Mouse (Mus musculus): Measurements from ENCODE around the gene Ung.

Ung gene

DNA sequence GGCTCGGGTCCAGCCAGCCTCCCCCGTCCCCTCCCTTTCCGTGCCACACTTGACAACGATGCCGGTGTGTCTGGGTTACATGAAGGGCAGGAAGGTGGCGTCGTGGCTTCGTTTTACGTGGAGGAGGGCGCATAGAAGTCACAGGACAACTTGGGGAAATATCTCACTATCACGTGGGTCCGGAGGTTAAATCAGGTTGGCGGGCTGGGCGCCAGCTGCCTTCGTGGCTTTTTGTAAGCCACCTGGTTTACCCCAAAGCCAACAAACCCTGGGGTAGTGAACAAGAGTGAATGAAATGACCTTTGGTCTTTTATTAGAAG lies 1.3 kb downstream of the Ung start:
- DNase-seq, result no peak

DNA sequence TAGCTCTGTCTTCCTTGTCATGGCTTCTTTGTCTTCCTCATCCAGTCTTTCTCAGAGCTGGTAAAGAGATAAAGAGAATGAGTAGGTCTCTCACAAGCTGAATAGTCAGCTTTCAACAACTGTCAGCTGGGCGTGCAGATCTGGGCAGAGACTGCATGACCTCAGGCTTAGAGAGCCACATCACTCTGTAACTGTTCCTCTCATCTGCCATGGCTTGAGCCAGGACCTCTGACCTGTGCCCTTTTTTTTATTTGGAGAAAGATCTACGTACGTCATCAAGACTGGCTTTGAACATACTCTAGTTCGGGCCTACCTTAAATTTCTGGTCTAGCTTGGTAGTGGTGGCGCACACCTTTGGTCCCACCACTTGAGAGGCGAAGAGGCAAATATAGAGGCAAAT lies 2.7 kb downstream of the Ung start:
- DNase-seq, result no peak

DNA sequence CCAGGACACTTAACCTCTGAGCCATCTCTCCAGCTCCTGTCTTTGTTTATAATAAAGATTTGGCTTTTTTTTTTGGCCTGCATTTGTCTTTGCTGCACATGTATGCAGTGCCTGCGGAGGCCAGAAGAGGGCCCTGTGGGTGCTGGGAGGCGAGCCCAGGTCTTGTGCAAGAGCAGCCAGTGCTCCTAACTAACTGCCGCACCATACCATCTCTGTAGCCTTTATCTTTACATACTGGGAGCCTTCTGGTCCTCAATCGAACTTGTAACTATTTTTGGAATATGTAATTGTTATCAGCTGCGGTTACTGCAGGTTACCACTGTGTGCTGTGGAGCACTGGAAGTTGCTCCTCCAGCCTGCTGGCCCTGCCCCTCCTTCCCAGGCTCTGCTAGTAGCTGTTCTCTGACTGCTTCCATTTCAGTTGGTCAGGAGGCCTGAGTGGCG lies 3.9 kb downstream of the Ung start:
- DNase-seq, result no peak

DNA sequence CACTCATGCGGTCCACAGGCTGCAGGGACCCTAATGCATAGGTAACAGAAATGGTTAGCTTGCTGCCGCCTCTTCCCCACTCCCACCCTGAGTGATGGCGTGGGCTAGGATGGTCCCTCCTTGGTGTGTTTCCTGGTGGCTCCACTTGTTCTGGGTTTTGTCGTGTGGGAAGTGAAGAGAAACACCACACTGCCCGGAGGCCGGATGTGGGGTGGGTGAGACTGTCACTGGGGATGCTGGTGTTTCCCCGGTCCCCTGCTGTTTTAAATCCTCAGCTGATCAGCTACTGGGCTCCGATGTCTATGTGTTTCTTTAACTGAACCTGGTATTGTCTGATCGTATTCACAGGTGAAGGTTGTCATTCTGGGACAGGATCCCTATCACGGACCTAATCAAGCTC lies 5.3 kb downstream of the Ung start:
- DNase-seq, result no peak

DNA sequence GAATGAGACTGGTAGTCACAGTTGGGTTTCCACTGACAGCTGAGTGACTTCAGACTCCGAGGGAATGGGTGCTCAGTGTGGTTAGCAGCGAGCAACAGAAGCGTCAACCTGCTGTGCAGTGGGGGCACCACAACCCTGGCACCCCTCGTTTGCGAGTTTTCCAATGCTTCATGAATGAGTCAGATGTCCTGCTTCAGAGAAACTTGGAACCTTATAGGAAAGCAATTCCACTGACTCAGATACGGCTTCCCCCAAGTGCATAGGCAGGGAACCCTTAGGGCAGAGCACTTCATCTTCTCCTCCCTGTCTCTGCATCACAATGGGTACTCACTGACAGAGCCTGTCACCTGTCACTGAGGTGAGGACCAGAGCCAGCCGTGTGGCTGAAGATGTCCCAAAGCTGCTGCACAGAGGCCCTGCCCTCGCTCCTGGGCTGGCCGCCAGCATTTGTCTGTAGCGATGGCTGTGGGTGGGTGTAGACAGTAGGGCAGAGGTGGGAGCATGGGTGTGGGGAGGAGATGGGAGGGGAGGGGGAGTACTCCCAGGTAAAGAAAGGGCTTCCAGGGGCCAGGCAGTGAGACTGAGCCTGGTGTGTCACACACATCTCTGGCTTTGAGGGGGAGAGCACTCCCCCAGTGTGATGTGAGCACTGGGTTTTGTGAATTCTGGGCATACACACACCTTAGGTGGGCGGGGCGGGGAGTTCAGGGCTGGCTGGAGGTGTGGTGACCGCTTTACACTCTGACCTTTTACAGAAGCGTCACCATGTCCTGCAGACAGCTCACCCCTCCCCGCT lies 7.5 kb downstream of the Ung start:
- DNase-seq, result no peak

DNA sequence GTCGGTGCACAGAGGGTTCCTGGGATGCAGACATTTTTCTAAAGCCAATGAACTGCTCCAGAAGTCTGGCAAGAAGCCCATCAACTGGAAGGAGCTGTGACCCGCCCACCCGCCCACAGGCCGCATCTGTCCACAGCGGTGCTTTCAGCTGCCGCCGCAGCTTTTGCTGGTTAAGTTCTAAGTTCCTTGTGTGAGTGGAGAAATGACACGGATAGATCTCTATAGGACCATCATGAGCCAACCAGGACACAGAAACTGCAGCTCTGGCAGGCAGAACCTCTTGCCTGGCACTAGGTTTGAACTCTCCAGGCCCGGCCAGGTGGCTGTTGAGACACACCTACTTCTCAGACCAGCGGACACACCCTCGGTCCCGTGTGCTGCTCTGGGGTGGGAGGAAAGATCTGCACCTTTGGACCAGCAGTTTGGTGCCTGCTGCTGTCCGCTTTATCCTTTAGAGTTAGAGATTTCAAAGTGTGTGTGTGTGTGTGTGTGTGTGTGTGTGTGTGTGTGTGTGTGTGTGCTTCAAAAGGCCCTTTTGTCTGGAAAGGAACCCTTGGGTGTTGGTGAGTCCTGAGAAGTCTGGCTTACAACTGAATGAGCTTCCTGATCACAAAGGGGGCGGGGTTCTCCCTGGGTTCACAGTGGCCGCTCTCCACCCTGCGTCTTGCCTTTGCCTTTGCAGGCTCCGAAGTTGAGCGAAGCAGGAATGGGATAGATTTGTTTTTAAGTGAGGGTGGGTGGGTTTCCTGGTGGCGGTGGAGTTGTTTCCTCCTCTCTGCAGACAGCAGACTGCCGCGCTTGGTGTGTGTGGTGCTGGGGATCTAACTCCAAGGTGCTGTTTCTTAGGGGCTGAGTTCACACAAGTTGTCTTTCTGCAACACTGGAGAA lies 8.3 kb downstream of the Ung start:
- DNase-seq, result no peak

DNA sequence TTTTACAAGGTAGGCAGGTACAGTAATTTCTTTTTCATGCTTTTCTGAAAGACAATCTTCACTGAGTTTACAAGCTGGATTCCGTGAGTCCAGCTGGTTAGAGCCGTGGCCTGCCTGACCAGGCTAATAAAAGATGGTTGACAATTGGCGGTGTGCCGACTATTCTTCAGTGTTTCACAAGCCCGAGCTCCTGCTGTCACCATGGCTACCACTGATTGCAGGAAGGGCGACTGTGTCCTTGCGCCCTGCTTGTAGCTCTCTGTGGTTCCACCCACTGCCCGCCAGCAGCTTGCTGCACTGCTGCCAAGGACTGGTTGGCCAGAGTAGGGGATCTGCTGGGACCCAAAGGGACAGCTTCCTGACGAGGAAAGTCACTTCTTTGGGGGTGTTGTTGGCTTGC lies 9.0 kb downstream of the Ung start:
- peak; percentile 88 for DNase-seq

DNA sequence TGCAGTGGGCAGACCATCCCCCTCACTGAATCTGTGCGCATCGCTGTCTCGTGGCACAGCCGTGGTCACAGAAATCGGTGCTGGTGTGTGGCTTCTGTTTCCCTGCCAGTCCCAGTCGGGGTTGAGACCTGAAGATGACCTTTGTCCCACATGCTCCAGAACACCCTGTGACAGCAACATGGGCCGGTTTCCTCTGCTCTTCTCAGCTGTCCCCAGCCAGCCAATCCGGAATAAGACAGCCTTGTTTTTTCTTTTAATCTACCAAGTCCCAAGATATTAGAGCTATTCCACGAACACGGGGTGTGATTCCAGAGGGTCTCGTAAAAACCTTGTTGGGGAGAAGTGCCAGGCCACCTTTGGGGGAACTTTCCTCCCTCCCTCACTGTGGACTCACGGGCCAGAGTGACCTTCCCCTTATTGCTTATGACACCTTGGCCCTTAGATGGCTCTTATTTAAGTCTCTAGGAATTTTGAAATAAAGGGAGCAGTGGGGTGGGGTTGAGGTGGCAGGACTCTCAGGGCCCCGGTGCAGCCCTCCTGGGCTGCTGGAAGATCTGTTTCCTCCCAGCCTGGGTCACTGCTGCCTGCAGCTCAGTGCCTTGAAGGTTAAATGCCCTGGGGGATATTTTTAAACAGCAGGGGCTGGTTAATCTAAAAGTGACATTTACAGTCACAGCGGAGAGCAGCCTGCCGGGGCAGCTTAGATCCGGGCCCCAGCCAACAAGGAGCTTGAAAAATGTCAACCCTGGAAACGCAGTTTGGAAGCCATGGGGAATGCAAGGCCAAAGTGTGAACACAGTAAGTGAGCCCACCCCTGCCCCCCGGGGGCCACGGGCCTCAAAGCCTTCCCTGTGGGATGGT lies 16.1 kb downstream of the Ung start, which contains the start of gene Acacb:
Gene Acacb, plus strand, starts transcription at position 508 of the 861 bp plus-strand sequence.
- DNase-seq, result no peak

DNA sequence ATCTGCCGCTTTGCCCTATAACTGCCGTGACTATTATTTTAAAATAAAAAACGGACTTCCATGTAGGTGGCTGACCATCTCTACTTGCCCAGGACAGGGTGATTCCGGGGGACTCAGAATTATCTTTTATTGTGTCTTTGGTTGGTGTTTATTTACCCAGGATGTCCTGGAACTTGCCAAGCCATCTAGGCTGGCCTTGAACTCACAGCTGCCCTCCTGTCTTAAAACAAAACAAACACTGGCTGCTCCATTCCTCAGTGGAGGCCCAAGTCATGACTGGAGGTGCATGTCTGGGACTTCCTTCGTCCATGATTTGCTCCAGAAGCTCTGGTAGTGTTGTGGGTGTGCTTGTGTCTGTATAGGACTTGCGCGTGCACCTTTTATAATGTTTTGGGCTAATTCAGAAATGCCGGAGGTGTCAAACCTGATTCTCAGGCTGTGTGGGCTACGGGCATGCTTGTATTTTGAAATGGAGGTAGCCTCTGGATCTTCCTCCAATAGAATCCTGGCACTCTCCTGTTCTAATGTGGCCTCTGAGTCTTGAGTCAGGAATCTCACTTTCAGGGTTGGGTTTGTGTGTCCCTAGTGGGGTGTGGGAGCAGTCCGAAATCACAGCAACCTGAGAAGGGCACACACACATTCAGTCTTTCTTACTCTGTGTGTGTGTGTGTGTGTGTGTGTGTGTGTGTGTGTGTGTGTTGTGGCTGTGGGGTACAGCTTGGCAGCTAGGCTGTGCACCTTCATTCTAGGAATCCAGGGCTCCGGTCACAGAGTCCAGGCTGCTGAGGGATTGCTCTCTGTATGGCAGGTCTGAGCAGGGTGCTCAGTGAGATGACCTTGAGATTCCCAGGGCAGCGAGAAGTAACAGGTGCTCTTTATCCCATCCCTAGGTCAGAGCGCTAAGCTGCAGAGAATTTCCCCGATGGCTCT lies 17.1 kb downstream of the Ung start:
- no peak for DNase-seq

DNA sequence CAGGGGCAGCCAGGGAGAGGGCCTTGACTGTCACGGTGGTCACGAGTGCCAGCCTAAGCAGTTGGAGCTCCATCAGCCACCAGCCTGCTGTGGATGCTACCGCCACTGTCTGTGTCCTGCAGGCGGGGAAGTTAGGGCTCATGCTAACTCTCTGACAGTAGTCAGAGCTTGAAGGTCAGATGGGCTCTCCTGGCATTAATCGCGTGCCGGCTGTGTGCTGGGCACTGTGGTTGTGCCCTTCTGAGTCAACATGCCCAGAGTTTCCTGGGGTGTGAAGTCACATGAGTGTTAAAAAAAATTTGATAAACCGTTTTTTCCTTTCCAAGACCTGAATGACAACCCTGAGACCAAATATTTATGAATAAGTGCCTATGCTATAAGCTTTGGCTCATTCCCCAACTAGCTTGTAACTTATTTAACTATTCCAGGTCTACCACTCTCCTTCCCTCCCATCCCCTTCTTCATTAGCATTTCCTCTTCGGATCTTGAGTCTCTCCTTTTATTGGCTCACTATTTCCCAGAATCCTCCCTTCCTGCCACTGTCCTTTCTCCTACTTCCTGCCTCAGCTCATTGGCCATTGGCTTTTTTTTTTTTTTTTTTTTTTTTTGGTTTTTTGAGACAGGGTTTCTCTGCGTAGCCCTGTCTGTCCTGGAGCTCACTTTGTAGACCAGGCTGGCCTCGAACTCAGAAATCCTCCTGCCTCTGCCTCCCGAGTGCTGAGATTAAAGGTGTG lies 22.3 kb downstream of the Ung start:
- no peak for DNase-seq

DNA sequence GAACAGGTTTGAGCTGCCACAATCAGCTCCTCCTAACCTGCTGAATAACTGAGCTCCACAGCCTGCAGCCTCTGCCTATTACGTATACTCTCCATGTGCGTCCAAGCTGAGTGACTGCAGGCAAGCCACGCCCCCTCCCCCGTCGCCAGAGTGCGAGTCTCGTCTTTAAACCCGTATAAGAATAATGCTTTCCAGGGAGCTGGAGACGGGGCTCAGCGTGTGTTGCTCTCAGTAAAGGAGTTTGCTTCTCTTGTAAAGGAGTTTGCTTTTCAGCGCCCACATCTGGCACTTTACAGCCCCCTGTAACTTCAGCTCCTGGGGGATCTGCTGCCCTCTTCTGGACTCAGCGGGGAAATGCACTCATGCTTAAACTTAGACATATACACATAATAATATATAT lies 23.3 kb downstream of the Ung start:
- no peak for DNase-seq

DNA sequence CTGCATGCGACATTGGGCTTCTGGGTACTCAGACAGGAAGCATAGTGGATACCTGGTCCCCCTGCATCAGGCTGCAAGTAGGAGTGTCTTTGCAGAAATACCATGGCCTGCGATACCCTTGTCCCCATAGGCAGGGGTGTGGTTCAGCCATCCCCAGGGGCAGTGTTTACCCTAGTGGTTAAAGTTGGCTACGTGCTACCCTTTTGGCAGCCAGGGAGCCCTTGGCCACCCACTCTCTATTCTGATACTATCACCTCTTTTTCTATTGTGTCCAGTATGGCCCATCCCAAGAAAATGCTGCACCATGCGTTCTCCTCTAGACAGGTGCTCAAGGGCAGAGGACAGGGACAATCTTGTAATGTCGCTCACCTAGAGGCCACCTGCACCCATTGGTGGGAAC lies 24.6 kb downstream of the Ung start:
- no peak for DNase-seq

DNA sequence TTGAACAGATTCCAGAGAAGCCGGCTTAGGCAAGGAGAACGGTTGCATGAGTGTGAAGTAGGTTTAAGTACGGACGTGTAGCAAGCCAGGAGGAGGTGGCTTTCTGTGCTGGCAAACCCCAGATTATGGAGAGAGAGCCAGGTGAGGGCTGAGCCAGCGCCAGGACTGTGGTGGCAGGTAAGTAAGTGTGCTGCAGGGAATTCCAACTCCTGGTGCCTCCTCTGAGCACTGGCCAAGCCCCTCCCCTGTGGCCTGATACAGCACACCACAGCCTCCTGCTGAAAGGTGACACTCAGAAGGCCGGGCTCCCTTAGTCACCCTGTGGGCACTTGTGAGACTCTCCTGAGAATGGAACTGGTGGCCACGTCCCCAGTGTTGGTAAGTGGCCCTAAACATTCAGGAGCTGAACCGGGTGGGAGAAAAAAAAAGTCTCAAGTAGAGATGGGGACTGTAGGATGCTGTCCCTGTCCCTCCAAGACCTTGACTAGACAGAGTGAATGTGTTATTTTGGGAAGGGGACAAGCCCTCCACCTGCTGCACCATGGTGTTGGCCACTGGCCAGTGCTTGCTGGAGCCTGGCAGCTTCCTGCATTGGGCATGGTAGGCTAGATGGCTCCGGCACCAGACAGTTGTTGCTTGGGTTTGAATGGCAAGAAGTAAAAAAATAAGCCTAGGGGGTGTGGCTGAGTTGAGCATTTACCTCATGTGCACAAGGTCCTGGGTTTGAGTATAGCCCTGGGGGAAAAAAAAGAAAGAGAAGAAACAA lies 25.2 kb downstream of the Ung start:
- no peak for DNase-seq

DNA sequence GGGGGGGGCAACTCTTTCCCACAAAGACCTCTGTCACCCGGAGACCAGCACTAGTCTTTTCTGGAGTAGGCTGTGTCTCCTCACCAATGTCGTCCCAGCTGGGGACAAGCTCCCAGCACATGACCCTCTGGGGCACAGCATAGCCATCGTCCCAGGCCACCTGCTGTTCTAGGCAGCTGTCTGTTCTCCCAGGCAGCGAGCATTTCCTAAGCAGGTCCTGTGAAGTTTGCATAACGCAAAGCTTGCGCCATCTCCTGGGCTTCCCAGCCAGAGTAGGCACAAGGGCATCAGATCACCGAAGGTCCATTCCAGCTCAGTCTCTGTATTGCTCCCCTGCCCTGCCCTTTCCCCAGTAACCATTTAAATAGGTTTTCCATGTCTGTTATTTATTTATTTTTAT lies 27.1 kb downstream of the Ung start:
- no peak for DNase-seq

DNA sequence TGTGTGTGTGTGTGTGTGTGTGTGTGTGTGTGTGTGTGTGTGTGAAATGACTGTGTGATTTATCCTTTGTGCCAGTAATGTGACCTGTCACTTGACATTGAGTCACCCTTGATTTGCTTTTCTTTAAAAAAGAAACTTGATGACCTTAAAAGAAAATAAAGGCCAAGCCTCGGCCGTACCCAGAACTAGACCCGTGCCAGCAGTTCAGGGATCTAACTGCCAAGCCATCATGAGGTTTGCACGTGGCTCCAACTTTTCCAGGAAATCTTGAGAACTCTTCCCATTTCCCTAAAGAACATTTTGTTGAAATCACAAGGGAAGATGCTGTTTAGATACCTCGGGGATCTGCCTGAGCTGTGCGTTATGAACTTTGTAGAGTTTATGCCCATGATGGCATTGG lies 31.2 kb downstream of the Ung start:
- no peak for DNase-seq

DNA sequence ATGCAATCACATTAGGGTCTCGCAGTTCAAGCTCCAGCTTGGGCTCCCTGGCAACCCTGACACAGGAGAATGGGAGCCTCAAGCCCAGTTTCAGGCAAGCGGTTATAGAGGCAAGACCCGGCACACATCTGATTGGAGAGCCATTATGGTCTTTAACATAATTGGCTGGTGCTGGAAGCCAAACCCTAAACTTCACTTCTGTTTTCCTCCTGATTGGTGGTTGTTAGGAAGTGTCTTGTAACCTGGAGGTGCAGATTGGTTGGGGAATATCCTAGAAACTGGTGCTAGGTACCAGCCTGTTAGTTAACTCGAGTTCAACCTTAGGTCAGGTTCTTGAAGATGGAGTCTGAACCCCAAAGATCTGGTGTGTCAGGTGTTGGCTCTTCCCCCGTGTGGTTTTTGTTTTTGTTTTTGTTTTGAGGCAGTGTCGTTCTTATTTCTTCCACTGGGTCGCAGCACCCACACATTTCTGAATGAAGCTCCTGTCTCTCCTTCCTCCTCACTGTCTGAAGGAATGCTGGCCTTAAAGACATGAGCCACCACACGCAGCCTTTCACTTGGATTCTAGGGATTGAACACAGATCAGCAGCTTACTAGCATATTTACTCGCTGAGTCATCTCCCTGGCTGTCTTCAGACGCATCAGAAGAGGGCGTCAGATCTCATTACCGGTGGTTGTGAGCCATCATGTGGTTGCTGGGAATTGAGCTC lies 32.1 kb downstream of the Ung start:
- no peak for DNase-seq

DNA sequence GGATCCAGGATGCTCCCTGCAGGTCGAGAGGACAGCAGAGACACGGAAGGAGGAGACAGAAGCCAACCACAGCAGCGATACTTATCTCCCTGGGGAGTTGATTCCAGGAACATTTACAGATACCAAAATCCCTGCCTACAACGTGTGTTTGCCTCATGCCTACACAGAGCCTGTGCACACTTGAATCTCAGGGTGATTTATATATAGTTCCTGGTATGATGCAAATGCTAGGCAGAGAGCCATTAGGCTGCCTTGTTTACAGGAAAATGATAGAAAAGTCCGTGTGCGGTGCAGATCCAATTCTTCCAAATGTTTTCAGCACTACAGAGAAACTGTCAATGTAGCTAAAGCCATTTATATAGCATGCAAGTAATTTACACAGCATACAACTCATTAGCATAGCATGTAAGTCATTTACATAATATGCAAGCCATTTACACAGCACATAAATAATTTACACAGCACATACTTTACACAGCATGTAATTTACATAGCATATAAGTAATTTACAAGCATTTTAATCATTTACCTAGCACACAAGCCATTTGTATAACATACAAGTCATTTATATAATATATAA lies 33.0 kb downstream of the Ung start:
- peak; percentile 42 for DNase-seq

DNA sequence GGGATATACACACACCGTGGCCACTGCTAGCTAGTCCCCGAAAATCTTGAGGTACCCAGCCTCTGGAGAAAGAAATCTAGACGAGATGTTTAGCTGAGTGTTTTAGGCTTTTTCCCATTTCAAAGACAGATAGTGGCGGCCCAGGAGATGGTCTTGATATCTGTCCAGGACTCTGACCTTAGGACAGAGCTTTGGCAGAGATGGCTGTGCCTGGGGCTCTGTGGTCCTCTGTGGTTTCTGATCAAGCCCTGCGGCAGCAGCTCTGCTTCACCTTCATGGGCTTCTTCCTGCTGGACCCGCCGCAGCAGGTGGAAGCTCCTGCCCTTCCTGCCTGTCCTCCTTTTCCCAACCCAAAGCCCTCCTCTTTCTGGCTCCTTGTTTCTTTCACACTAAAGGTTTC lies 40.2 kb downstream of the Ung start:
- no peak for DNase-seq

DNA sequence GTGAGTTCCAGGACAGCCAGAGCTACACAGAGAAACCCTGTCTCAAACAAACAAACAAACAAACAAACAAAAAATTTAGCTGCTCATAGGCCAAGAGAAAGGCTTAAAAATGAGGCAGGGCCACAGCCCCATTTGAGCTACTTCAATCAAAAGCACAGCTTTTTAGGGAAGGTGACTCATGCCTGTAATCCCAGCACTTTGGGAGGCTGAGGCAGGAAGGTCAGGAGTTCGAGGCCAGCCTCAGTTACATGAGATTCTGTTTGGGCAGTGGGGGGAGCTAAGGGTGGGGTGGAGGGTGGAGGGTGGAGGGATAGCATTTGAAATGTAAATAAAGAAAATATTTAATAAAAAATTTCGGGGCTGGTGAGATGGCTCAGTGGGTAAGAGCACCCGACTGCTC lies 42.8 kb downstream of the Ung start:
- DNase-seq, result no peak

DNA sequence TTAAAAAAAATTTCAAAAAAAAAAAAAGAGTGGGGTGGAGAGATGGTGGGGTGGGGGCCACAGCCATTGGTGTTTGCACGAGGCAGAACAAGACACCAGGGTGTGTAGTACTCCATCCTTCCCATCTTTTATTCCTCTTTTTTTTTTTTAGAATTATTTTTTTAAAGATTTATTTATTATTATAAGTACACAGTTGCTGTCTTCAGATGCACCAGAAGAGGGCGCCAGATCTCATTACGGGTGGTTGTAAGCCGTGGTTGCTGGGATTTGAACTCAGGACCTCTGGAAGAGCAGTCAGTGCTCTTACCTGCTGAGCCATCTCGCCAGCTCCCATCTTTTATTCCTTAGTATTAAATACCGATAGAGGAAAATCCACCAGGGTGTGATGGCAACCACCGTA lies 43.3 kb downstream of the Ung start:
- no peak for DNase-seq

Data from layer of hippocampus, adult 9-11 months (tissue).